Mouse (Mus musculus): ENCODE data around the gene Kxd1. TPM values are rescaled to one million over a fixed set of nuclear protein-coding genes. Genes with fewer than 3 reads are reported as not detected.
"Not testable (repeated sequence)": the region's sequence is repeated elsewhere in the genome, so short reads cannot be mapped to it uniquely, and the experiment has no call there.

The Kxd1 gene
- total RNA-seq, 2 experiments from 2014 or later: 44.8 to 46.4 TPM

DNA sequence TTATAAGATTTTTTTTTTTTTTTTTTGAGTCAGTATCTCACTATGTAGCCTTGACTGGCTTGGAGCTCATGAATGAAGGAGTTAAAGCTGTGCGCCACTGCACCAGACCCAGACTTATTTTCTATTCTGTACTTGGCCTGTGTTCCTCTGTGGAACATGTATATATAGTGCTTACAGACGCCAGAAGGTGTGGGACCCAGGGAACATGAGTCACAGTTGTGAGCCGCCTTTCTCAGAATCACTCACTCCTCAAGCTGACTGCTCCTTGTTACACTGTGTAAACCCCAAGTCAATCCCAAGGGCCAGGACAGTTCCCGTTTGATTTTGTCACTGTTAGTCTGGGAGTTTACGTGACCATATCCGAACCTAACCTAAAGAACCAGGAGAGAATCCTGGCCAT lies 8.7 kb downstream of the Kxd1 start:
- peak in 1 of 2 experiments; percentile 39 for DNase-seq (ENCODE audit: low spot score in 2 of 2)

DNA sequence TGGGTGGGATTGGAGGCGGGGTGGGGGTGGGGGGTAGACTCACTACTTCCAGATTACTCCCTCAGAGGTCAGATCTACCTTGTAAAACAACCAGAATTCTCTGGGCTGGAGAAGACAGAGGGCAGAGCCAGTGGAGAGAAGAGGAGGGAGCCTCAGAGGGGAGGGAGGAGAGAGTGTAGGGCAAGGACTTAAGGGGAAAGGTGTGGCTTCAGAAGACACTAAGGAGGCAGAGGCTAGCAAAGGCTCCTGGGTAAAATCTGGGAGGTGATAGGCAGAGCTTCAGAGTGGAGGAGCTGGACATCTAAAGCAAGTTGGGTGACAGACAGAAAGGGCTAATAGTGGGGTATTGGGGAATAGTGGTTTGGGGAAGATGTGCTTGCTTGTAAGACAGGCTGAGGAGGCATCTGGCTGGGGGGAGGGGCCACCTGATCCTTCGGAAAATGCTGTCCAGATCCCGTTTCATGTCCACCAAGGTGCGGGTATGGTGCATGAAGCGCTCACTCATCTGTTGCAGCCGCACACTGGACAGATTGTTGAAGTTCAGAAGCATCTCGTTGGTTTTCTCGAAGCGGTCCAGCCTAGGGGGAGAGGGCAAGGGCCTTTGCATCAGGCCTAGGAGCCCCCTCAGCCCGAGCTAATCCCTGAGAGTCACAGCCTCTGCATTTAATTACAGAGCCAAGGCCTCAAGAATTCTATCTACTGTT lies 9.7 kb downstream of the Kxd1 start:
- no peak for DNase-seq (ENCODE audit: low spot score in 2 of 2)

DNA sequence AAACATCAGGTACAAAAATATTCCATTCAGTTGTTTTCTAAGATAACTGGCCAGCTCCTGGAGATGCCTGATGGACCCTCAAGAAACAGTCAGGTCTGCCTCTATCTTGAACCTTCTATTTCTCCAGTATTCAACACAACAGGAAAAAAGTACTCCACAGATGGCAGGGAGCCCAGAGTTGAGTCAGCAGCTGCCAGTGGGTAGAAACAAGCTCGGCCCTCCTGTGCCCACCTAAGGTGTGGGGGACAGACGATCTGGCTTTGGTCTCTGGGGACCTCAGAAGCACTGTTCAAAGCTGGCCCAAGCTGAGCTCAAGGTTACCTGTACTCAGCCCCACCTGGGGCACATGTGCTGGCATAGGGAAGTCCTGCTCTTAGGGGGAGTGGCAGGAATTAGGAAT lies 14.3 kb downstream of the Kxd1 start:
- DNase-seq (ENCODE audit: low spot score in 2 of 2): peak; percentile 74 to 85

DNA sequence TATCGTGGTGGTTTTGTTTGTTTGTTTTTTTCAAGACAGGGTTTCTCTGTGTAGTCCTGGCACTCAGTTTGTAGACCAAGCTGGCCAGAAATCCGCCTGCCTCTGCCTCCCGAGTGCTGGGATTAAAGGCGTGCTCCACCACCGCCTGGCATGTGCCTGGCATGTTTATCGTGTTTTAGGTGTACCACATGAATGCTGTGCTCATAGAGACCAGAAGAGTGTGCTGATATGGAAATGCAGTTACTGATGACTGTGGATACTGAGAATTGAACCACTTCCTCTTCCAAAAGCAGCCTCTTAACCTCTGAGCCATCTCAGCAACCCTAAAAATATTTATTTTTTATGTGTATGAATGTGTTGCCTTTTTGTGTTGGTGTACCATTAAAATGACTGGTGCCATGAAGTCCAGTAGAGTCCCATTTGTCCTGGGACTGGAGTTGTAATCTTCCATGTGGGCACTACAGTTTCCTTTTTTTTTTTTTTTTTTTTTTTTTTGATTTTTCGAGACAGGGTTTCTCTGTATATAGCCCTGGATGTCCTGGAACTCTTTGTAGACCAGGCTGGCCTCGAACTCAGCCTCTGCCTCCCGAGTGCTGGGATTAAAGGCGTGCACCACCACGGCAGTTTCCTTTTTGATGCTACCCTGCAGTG lies 15.4 kb downstream of the Kxd1 start:
- no peak for DNase-seq (ENCODE audit: low spot score in 2 of 2)

DNA sequence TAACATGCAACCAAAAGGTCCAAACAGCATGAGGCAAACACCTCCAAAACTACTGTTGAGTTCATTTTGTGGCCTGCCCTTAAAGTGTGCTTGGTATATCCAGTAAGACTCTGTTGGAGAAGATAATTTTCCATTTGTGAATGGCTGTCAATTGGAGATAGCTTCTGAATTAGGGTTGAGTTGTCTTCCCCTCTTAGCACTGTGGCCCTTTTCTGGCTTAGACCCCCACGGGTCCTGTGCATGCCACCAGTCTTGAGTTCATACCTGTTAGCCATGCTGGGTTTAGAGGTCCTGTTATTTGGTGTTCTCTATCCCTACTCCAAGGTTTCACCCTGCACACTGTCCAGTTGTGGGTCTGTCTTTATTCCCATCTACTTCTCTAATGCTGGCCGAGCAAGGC lies 16.0 kb downstream of the Kxd1 start:
- DNase-seq (ENCODE audit: low spot score in 2 of 2): no peak

DNA sequence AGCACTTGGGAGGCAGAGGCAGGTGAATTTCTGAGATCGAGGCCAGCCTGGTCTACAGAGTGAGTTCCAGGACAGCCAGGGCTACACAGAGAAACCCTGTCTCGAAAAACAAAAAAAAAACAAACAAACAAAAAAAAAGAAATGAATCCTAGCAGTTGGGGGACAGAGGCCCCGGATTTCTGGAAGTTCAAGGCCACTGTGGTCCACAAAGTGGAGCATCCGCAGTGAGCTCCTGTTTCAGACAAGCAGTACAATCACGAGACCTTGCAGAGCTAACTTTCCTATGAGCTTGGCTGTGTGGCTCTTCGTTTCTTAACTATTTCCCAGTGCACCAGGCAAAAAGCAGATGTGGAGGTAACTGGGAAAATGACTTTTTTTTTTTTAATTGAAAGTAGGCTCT lies 16.6 kb downstream of the Kxd1 start:
- DNase-seq (ENCODE audit: low spot score in 2 of 2): not testable (repeated sequence)

DNA sequence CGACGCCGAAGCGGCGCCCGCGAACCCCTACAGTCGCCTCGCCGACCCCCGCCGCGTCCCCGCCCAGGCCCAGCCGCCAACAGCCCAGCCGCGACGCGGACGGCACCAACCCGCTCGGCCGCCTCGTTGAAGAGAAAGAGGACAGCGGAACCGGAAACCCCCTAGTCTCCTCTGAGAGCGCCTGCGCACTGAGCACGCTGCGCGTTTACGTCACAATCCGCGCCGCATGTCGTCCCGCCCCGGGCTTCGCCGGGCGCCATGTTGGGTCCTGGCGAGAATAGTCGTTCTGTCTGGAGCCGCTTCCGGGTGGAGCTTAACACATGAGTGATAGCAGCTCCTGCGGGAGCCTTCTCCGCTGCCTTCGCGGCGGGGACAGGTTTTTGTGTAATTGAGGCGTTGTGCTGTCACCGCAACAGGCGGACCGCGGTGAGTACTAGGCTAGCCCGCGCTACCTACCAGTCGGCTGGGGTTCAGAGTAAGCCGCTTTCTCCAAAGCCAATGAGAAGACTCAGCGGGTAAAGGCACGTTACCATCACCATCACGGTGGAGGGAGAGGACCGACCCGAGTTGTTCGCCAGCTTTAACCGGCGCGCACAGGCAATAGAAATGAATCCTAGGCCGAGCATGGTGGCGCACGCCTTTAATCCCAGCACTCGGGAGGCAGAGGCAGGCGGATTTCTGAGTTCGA lies 17.4 kb downstream of the Kxd1 start, which contains the start of gene Uba52:
Gene Uba52 (minus strand): TSS at position 574 of the 688 bp plus-strand sequence.
- peak; percentile 98 for DNase-seq (ENCODE audit: low spot score in 2 of 2)

DNA sequence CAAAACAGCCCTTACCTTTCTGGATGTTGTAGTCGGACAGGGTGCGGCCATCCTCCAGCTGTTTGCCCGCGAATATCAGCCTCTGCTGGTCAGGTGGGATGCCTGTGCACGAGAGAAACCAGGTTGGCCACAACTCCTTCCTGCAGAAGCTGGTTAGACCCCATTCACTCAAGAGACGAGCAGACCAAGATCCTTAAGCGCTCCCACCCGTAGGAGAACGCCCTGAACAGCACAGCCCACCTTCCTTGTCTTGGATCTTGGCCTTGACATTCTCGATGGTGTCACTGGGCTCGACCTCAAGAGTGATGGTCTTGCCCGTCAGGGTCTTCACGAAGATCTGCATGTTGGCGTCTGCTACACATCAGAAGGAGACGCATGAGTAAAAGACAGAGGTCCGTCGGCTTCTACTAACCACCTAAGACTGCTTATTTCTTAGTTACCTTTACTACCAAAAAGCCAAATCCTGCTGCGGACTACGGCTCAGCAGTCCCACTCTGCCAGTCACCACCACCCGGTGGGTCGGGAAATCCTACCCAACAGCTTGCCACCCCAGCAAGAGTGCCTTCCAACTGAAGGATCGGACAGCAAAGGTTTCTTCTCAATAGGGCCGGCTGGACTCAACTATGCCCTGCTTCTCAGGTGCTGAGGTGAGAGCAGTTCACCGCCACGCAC lies 18.3 kb downstream of the Kxd1 start:
- DNase-seq (ENCODE audit: low spot score in 2 of 2): no peak

DNA sequence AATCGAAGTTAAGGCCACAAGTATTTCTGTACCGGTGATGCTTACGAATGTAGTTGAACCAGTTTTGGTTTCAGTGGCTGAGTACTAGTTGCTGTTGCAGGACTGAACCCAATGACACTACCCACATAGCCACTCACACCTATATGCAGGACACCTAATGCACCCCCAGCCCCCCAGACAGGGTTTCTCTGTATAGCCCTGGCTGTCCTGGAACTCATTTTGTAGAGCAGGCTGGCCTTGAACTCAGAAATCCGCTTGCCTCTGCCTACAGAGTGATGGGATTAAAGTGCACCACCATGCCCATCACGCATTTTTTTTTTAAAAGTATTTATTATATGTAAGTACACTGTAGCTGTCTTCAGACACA lies 20.7 kb downstream of the Kxd1 start:
- DNase-seq (ENCODE audit: low spot score in 2 of 2): no peak

DNA sequence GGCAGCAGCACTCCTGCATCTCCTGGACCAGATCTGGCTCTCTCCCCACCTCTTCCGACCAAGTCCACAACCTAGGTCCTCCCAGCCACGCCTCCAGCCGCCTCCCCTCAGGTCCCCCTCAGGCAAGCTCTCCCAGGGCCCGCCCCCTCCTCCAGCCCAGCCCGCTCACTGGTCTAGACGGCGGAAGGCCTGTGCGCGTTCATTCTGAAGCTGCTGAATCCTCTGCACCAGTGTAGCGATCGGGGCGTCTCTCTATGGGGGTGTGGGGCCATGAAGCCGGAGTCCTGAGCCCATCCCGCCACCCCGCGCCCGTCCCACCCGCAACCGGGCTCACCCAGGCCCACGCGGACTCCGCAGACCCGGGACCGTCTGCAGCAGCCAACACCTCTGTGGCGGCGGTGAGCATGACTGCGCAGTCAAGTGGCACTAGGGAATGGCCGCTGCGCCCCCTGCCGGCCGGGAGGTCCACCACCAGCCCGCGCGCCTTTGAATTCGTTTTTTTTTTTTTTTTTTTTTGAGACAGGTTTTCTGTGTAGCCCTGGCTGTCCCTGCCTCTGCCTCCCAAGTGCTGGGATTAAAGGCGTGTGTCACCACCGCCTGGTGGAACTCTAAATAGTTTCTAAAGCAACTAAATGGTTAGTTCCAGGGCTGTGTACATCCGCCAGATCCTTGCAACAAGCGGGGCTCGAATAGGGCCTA lies 21.3 kb downstream of the Kxd1 start, which contains the start of gene Rex1bd:
Gene Rex1bd (minus strand): TSS at position 425 of the 699 bp plus-strand sequence.
- peak; percentile 93 for DNase-seq (ENCODE audit: low spot score in 2 of 2)

DNA sequence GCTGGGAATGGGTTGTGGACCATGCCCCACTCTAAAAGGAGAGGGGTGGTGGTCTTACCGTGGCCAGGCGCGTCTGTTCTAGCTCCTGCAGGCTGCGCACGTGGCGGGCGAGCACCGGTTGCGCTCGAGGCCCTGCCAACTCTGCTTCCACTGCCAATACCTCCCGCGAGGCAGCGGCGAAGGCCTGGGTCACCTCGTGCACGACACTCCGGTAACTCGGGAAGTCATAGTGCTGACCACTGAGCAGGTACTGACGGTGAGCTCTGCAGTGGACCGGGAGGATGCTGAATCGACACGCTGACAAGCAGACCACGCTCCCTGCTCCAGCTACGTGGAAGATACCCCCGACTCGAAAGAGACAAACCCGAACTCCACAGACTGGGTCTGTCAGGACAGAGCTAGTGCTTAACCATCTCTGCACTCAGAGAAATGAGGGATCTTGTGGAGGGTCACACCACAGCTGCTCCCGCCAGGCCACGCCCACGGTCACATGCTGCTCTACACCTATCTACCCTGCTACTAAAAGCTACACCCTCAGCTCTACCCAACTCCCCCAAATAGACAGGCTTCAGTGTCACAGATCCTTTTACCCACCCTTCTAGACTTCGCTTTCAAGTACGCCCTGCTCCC lies 21.9 kb downstream of the Kxd1 start:
- DNase-seq (ENCODE audit: low spot score in 2 of 2): no peak

DNA sequence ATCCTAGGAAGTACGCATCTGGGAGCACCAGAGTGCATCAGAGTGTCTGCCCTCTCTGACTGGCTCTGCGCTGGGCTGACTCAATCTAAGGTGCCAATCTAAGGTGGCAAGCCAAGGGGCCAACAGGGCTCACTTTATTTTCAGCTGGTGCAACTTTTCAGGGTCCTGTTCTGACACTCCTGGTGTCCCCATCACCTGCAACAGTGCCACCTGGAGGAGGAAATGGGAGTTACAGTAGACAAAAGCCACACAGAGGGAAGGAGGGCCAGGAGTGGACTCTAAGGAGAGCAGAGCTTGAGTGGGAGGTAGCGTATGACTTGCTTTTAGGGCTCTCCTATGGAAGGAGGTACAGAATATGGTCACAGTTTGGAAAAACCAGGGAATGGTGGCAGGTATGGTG lies 22.9 kb downstream of the Kxd1 start:
- peak; percentile 84 to 94 for DNase-seq (ENCODE audit: low spot score in 2 of 2)

DNA sequence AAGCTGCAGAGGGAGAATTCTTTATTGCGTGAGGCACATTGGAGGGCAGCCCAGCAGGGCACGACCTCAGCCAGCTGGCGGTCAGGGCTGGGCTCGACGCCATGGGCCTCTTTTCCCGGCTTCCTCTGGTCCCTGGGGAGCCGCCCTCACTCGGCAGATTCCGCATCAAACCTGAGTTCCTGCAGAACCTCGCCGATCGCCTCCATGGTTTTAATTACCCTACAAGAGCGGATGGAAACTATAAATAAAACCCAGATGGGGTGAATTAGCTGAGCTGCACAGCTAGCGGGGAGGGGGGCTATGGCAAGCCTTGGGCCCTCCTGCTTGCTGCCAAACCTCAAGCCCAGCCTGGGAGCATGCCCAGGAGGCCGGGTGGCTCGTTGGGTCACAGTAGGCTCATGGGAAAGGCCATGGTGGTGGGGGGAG lies 23.5 kb downstream of the Kxd1 start:
- peak in 1 of 2 experiments; percentile 34 for DNase-seq (ENCODE audit: low spot score in 2 of 2)

DNA sequence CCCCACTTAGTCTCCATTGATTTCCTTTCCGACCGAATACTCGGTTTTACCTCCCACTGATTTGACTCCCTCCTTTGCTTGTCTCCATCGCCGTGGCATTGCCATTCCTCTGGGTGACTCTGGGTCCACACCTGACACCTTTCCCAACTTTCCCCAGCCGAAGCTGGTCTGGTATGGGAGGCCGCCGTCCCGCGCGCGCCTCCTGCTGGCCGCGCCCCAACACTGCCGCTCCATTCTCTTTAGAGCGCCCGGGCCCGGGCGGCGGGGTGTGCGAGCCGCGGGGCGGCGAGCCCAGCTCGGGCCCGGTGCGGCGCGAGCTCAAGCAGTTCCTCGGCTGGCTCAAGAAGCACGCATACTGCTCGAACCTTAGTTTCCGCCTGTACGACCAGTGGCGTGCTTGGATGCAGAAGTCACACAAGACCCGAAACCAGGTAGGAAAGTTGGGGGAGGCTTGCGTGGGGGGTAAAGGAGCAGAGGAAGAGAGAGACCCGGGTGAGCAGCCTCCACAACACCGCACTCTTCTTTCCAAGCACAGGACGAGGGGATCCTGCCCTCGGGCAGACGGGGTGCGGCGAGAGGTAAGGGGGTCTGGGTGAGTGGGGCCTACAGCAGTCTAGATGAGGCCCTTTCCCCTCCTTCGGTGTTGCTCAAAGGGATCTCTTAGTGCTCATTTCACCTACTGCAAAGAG lies 24.6 kb downstream of the Kxd1 start:
- DNase-seq (ENCODE audit: low spot score in 2 of 2): peak; percentile 54 to 63

DNA sequence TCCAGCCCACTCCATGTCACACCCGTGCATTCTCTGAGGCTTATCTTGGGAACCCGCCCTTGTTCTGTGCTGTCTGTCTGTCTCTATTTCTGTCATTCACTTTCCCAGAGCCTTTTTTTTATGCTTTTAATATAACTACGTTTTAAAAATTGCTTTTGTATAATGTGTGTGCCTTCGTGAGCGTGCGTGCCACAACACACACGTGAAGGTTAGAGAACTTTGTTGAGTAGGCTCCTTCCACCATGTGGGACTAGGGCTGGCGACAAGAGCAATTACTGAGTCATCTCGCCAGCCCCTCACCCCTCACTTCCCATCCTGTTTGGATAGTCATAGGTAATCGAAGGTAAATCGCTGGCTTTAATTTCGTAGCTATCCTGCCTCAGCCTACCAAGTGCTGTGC lies 25.2 kb downstream of the Kxd1 start:
- DNase-seq (ENCODE audit: low spot score in 2 of 2): no peak

DNA sequence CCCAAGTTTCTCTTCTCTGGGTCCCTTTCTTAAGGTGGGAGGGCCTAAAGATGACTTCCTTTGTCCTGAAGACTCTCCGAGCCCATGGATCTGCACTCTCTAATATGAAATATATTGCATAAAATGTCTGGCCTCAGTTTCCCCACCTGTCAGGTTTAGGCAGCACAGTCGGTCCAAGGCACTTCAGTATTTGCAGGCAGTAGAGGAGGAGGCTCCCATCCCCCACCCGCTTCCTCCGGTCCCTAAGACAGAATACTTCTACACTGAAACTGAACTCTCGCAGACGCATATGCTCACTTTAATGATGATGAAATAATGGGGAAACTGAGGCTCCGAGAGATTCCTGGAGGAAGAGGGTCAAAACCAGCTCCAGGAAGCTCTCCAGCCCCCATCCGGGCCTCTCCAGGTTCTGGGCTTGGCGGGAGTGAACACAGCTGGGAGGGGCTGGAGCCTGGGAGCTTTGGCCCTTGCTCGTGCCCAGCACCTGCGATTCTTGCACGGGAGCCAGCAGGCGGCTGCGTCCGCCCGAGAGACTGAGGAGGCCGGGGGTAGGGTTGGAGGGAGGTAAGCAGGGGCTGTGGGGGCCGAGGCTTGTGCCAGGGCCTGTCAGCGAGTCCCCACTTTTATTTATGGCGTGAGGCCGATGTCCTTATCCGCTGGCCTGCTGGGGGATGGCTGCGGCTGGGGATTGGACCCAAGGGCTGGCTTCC lies 25.8 kb downstream of the Kxd1 start:
- no peak for DNase-seq (ENCODE audit: low spot score in 2 of 2)

DNA sequence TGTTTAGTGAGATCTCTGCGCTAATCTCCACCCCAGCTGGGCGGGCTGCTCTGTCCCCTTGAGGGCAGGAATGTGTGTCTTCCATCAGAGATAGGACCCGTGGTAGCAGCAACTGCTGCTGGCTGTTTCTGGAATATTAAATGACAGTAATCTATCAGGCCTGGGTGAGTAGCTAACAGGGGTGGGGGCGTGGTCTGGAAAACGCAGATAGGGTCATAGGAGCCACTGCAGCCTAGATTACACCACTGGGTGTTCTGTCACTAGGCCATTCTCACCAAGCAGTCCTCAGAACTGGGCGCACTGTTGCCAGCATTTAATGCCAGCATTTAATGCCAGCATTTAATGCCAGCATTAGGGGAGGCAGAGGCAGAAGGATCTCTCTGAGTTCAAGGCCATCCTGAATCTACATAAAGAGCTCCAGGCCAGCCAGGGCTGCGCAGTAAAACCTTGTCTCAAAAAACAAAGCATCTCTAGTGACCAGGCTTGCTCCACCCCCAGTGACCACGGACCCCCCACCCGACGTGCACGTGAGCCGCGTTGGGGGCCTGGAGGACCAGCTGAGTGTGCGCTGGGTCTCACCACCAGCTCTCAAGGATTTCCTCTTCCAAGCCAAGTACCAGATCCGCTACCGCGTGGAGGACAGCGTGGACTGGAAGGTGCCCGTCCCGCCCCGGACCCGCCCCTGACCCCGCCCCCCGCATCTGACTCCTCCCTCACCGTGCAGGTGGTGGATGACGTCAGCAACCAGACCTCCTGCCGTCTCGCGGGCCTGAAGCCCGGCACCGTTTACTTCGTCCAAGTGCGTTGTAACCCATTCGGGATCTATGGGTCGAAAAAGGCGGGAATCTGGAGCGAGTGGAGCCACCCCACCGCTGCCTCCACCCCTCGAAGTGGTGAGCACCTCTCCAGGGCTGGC lies 27.1 kb downstream of the Kxd1 start:
- DNase-seq (ENCODE audit: low spot score in 2 of 2): no peak

DNA sequence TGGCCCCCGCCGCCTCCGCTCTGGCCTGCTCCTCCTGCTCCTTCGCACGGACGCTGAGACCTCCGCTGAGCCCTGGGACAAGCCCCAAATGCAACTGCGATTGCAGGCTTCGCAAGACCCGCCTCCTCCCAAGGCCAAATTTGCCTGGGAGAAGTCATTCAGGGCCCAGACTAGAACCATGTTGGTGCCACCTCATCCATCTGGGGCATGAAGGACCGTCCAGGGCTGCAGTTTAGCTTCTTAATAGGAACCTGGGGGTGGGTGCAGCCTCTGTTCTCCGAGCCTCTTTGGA lies 32.0 kb downstream of the Kxd1 start:
- no peak for DNase-seq (ENCODE audit: low spot score in 2 of 2)

All from left cerebral cortex, adult 18-20 months (tissue).